Mouse (Mus musculus): ENCODE measurements around the gene Hormad1. TPM values are rescaled to one million over a fixed set of nuclear protein-coding genes. Genes with fewer than 3 reads are reported as not detected.
A peak's percentile ranks its signal among the peaks of the same experiment; 100 is the strongest.
"Not testable (repeated sequence)": the region's sequence is repeated elsewhere in the genome, so short reads cannot be mapped to it uniquely, and the experiment has no call there.

Gene Hormad1
- polyA plus RNA-seq, 1 experiment from 2014 or later = 0.12 TPM

DNA sequence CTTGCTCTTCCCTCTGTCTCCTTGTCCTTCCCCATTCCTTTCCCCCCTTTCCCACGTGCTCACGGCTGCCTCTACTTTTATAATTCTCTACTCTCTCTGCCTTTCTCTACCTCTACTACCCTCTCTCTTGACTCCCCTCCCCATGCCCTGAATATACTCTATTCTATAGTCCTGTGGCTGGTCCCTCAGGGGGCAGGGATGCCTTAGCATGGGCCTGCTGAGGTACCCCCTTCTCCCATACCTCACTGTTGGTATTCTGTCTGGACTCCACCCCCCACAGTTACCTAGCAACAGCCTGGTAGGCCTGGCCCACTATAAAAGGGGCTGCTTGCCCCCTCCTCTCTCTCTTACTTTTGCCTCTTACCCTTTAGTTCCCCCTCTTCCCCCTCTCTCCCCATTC lies 64.1 kb downstream of the Hormad1 start:
- Histone ChIP-seq H3K4me3 (ENCODE audit: low read depth, low read length) (no peak overlapping the region), H3K27me3 (replicated peaks; ENCODE audit: control insufficient read depth, insufficient read depth, low read length) (no peaks in the 10 kb centered on the region), H3K9ac (ENCODE audit: low read length) (no peak overlapping the region), H3K27ac (ENCODE audit: low read depth) (no peak overlapping the region), H3K4me2 (ENCODE audit: low read length) (no peak overlapping the region), H3K4me1 (replicated peaks; ENCODE audit: control insufficient read depth, insufficient read depth, low read length) (peaks cover 8% of the 10 kb centered on the region; the same call in 1 of the 2 replicates), H3K36me3 (ENCODE audit: control insufficient read depth, insufficient read depth, low read length) (peaks cover 33% of the 10 kb centered on the region), H3K9me3 (ENCODE audit: control insufficient read depth, low read length) (no peaks in the 10 kb centered on the region)
- DNase-seq (ENCODE audit: low spot score) (no peak), ATAC-seq (replicated peaks; ENCODE audit: low FRiP score, low TSS enrichment, low read depth) (no peak)
- WGBS = 56% methylated on average over 2 of the region's 2 CpGs

DNA sequence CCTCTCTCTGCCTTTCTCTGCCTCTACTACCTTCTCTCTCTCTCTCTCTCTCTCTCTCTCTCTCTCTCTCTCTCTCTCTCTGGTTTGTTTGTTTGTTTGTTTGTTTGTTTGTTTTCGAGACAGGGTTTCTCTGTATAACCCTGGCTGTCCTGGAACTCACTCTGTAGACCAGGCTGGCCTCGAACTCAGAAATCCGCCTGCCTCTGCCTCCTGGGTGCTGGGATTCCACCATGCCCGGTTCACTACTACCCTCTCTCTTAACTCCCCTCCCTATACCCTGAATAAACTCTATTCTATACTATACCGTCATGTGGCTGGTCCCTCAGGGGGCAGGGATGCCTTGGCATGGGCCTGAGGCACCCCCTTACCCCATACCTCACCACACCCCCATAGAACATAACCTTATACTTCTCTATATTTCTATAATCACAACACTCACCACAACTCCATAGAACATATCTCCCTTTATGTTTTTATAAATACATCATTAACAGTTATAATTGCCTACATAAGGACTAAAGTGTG lies 64.6 kb downstream of the Hormad1 start:
- peak overlapping the region; percentile 64 for H3K4me3 ChIP-seq (ENCODE audit: low read depth, low read length)
- H3K27me3 ChIP-seq (replicated peaks; ENCODE audit: control insufficient read depth, insufficient read depth, low read length); H3K9me3 ChIP-seq (ENCODE audit: control insufficient read depth, low read length); H3K4me1 ChIP-seq (replicated peaks; ENCODE audit: control insufficient read depth, insufficient read depth, low read length); DNase-seq (ENCODE audit: low spot score); ATAC-seq (replicated peaks; ENCODE audit: low FRiP score, low TSS enrichment, low read depth): not testable (repeated sequence)
- 66% methylated on average over 5 of the region's 5 CpGs for WGBS
- H3K4me2 ChIP-seq (ENCODE audit: low read length) = peak overlapping the region; percentile 57
- peaks cover 35% of the 10 kb centered on the region for H3K36me3 ChIP-seq (ENCODE audit: control insufficient read depth, insufficient read depth, low read length)
- peak overlapping the region; percentile 47 for H3K9ac ChIP-seq (ENCODE audit: low read length)
- H3K27ac ChIP-seq (ENCODE audit: low read depth) = peak overlapping the region; percentile 88

DNA sequence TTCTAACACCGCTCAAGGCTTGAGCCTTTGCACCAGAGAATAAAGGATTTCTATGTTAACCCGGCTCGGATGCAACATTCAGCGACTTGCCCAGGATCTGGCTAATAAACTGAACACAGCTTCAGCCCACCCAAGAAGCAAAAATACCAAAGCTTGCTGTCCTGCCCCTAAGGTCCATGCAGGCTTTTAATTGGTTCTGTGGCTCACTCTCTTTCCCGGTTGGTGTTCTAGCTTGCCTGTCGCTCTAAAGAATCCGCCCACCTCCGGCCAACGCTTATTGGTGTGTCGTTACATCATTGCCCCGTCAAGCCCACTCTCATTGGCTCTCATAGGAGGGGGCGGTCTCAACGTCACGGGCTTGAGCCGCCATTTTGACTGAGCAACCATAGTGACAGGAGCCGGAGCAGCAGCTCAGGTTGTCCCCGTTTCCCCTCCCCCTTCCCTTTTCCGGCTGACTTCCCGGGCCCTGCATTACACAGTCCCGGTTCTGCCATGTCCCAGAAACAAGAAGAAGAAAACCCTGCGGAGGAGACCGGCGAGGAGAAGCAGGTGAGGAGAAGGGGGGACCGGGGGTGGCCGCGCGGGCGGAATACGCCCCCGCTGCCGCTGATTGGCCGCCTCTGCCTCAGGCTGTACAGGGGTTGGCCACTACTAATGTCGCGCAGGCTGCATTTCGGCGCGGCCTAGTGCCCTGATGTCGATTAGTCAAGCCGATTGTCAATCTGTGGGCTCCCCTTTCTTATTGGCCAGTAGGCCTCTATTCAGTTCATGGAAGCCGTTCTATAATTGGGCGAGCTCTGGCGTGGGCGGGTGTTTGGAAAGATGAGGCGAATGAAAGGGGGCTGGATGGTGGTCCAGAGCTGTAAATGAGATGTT lies 65.4 kb downstream of the Hormad1 start, which contains the start of gene Ensa:
Ensa (plus strand) TSS at position 366 of the 876 bp plus-strand sequence.
- peaks cover 38% of the 10 kb centered on the region for H3K36me3 ChIP-seq (ENCODE audit: control insufficient read depth, insufficient read depth, low read length)
- peak; percentile 98 for DNase-seq (ENCODE audit: low spot score)
- H3K4me1 ChIP-seq (replicated peaks; ENCODE audit: control insufficient read depth, insufficient read depth, low read length) = peaks cover 8% of the 10 kb centered on the region; the same call in 1 of the 2 replicates
- WGBS = under 1% methylated on average over 44 of the region's 44 CpGs
- peak within 1 kb of the TSS; percentile 64 for H3K4me3 ChIP-seq (ENCODE audit: low read depth, low read length)
- peak within 1 kb of the TSS; percentile 51 for H3K9ac ChIP-seq (ENCODE audit: low read length)
- peak; percentile 99 for ATAC-seq (replicated peaks; ENCODE audit: low FRiP score, low TSS enrichment, low read depth)
- peak within 1 kb of the TSS; percentile 68 for H3K4me2 ChIP-seq (ENCODE audit: low read length)
- no peaks in the 10 kb centered on the region for H3K9me3 ChIP-seq (ENCODE audit: control insufficient read depth, low read length)
- H3K27ac ChIP-seq (ENCODE audit: low read depth) = peak within 1 kb of the TSS; percentile 88
- H3K27me3 ChIP-seq (replicated peaks; ENCODE audit: control insufficient read depth, insufficient read depth, low read length) = no peaks in the 10 kb centered on the region

DNA sequence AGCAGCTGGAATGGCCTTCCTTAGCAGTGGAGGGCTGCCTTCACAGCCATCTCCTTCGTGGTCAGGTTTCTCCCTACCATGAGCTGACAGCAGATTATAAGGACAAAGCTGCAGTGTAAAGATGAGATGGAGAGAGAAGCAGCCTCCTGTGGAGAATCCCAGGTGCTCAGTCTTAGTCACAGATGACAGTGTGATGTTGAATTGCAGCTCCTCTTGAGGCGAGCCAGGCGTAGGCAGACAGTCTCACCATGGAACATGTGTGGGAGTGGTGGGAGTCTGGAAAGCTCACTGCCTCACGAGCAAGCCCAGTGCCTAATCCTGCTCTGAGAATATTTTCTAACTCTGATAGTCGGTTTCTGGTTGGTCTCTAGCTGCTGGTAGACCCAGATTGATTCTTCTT lies 68.3 kb downstream of the Hormad1 start:
- peaks cover 62% of the 10 kb centered on the region for H3K36me3 ChIP-seq (ENCODE audit: control insufficient read depth, insufficient read depth, low read length)
- 78% methylated on average over 5 of the region's 5 CpGs for WGBS

DNA sequence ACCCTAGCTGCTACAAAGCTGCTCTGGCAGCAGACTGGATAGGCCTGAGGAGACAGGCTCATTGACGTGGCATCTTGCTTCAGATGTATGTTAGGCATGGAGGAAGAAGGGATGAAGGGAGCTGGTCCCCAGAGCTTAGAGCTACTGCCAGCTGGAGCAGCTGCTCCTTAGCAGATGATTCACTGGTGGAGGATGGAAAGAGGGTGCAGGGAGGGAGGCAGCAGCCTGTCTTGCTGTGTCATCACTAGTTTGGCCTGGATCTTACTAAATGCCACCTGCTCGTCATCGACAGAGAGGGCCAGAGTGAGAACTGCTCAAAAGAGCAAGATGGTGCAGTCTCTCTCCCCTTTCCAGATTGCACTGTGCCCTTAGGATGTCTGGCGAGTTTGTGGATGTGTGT lies 70.3 kb downstream of the Hormad1 start:
- H3K9me3 ChIP-seq (ENCODE audit: control insufficient read depth, low read length) = no peaks in the 10 kb centered on the region
- H3K36me3 ChIP-seq (ENCODE audit: control insufficient read depth, insufficient read depth, low read length) = peaks cover 81% of the 10 kb centered on the region
- no peaks in the 10 kb centered on the region for H3K27me3 ChIP-seq (replicated peaks; ENCODE audit: control insufficient read depth, insufficient read depth, low read length)
- peaks cover 8% of the 10 kb centered on the region; the same call in 1 of the 2 replicates for H3K4me1 ChIP-seq (replicated peaks; ENCODE audit: control insufficient read depth, insufficient read depth, low read length)
- no peak overlapping the region for H3K27ac ChIP-seq (ENCODE audit: low read depth)
- 89% methylated on average over 4 of the region's 4 CpGs for WGBS
- H3K4me3 ChIP-seq (ENCODE audit: low read depth, low read length) = no peak overlapping the region
- H3K4me2 ChIP-seq (ENCODE audit: low read length) = no peak overlapping the region
- H3K9ac ChIP-seq (ENCODE audit: low read length) = no peak overlapping the region
- no peak for ATAC-seq (replicated peaks; ENCODE audit: low FRiP score, low TSS enrichment, low read depth)
- DNase-seq (ENCODE audit: low spot score) = no peak

More for the DNA sequence above, 68.3 kb downstream of the Hormad1 start:
- DNase-seq (ENCODE audit: low spot score) = no peak
- H3K4me1 ChIP-seq (replicated peaks; ENCODE audit: control insufficient read depth, insufficient read depth, low read length) = peaks cover 8% of the 10 kb centered on the region; the same call in 1 of the 2 replicates
- no peak overlapping the region for H3K27ac ChIP-seq (ENCODE audit: low read depth)
- no peak for ATAC-seq (replicated peaks; ENCODE audit: low FRiP score, low TSS enrichment, low read depth)
- no peaks in the 10 kb centered on the region for H3K9me3 ChIP-seq (ENCODE audit: control insufficient read depth, low read length)
- no peak overlapping the region for H3K4me2 ChIP-seq (ENCODE audit: low read length)
- H3K27me3 ChIP-seq (replicated peaks; ENCODE audit: control insufficient read depth, insufficient read depth, low read length) = no peaks in the 10 kb centered on the region
- no peak overlapping the region for H3K9ac ChIP-seq (ENCODE audit: low read length)
- H3K4me3 ChIP-seq (ENCODE audit: low read depth, low read length) = no peak overlapping the region

DNA sequence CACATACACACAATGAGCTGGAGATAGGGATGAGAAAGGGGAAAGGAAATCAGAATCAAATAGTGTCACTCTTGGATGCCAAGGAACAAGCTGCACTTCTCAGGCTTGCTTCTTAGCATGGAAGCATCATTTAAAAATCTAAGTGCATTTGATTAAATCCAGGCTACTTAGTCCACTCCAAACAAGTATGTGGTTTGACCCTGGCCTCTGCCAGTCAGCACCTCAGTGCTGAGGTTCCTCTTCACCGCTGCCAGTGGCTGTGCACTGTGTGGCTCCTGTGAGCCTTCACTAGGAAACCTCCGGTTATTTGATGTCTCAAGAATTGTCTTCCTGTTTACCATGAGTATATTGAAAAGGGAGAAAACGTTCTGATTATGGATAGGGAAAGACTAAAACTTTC lies 71.4 kb downstream of the Hormad1 start:
- Histone ChIP-seq H3K4me2 (ENCODE audit: low read length) (no peak overlapping the region), H3K36me3 (ENCODE audit: control insufficient read depth, insufficient read depth, low read length) (peaks cover 92% of the 10 kb centered on the region), H3K4me3 (ENCODE audit: low read depth, low read length) (no peak overlapping the region), H3K27ac (ENCODE audit: low read depth) (no peak overlapping the region), H3K9ac (ENCODE audit: low read length) (no peak overlapping the region), H3K27me3 (replicated peaks; ENCODE audit: control insufficient read depth, insufficient read depth, low read length) (no peaks in the 10 kb centered on the region), H3K4me1 (replicated peaks; ENCODE audit: control insufficient read depth, insufficient read depth, low read length) (peaks cover 5% of the 10 kb centered on the region; the same call in 1 of the 2 replicates), H3K9me3 (ENCODE audit: control insufficient read depth, low read length) (no peaks in the 10 kb centered on the region)
- WGBS = 76% methylated on average over 3 of the region's 3 CpGs
- no peak for ATAC-seq (replicated peaks; ENCODE audit: low FRiP score, low TSS enrichment, low read depth)
- no peak for DNase-seq (ENCODE audit: low spot score)

DNA sequence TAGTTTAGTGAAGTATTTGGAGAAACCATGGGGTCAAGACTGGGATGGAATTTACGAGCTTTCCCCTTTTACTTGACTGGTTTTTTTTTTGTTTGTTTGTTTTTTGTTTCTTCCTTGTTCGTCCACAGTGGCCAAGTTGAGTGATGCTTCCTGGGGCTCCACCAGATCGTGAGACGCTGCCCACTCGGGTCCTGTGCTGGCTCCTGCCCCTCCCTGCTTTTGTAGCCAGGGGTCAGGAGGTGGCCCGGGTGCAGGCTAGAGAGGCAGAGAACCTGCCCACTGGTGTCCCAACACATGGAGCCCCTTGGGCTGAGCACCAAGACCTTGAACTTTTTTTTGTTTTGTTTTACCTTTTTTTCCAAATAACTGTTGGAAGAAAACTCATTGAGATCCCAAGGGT lies 71.8 kb downstream of the Hormad1 start:
- no peaks in the 10 kb centered on the region for H3K27me3 ChIP-seq (replicated peaks; ENCODE audit: control insufficient read depth, insufficient read depth, low read length)
- ATAC-seq (replicated peaks; ENCODE audit: low FRiP score, low TSS enrichment, low read depth) (no peak), DNase-seq (ENCODE audit: low spot score) (no peak)
- H3K9ac ChIP-seq (ENCODE audit: low read length) = no peak overlapping the region
- WGBS = 68% methylated on average over 6 of the region's 6 CpGs
- 0 out of 2 replicates have a peak, but pooled peaks cover under 1% of the 10 kb centered on the region for H3K4me1 ChIP-seq (replicated peaks; ENCODE audit: control insufficient read depth, insufficient read depth, low read length)
- H3K4me2 ChIP-seq (ENCODE audit: low read length) = no peak overlapping the region
- no peak overlapping the region for H3K27ac ChIP-seq (ENCODE audit: low read depth)
- H3K4me3 ChIP-seq (ENCODE audit: low read depth, low read length) = no peak overlapping the region
- H3K9me3 ChIP-seq (ENCODE audit: control insufficient read depth, low read length) = no peaks in the 10 kb centered on the region
- H3K36me3 ChIP-seq (ENCODE audit: control insufficient read depth, insufficient read depth, low read length) = peaks cover 95% of the 10 kb centered on the region

DNA sequence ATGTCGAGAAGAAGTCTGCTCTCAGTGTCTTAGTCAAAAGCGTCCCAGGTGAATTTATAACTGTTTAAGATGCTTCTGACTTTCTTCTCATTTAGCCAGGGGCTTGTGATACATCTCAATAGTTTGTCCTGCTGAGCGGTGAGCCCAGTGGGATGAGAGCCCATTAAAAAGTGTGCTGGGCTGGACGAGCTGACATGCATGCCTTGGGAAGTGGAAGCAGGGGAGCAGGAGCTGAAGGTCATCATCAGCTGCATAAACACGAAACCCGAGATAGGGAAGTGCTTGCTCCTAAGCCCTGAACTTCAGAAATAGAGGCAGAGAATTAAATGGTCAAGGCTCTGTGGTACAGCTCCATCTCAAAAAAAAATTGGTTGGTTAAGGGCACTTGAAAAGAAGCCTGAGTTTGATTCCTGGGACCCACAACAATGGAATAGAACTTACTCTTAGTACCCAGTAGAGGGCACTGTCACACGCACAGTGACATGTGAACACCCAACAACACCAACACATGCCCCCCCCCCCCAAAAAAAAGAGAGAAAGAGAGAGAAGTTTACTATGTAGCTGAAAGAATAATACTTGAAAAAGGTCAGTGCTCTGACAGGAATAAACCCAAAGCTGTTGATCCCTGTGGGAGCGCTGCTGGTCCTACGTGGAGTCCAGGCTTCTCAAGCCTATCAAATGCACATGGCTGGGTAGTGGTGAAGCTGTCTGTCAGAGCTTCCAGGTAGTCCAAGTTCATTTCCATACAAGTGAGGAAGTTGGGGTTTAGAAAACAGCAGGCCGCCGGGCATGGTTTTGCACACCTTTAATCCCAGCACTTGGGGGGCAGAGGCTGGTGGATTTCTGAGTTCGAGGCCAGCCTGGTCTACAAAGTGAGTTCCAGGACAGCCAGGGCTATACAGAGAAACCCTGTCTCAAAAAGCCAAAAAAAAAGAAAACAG lies 73.4 kb downstream of the Hormad1 start:
- Histone ChIP-seq H3K4me1 (replicated peaks; ENCODE audit: control insufficient read depth, insufficient read depth, low read length) (no peaks in the 10 kb centered on the region), H3K9ac (ENCODE audit: low read length) (no peak overlapping the region), H3K27ac (ENCODE audit: low read depth) (no peak overlapping the region), H3K9me3 (ENCODE audit: control insufficient read depth, low read length) (no peaks in the 10 kb centered on the region), H3K4me3 (ENCODE audit: low read depth, low read length) (no peak overlapping the region), H3K4me2 (ENCODE audit: low read length) (no peak overlapping the region), H3K36me3 (ENCODE audit: control insufficient read depth, insufficient read depth, low read length) (peaks cover 92% of the 10 kb centered on the region), H3K27me3 (replicated peaks; ENCODE audit: control insufficient read depth, insufficient read depth, low read length) (no peaks in the 10 kb centered on the region)
- ATAC-seq (replicated peaks; ENCODE audit: low FRiP score, low TSS enrichment, low read depth) = no peak
- no peak for DNase-seq (ENCODE audit: low spot score)
- WGBS = 68% methylated on average over 12 of the region's 12 CpGs

All from intestine, embryonic 14.5 days (tissue).